Mouse (Mus musculus) midbrain, embryonic 14.5 days (tissue): ENCODE results near the gene Dydc1. TPM values are rescaled to one million over a fixed set of nuclear protein-coding genes. Genes with fewer than 3 reads are reported as not detected.

ENCODE experiments used
- ATAC-seq: fragments of 200-750 bp; cut with Nextera tagmentation; 2 replicates; pipeline ENCODE4 v1.8.0; 2017; ENCODE audit warnings: moderate number of reproducible peaks, moderate library complexity; ENCODE audit not compliant: low FRiP score, low TSS enrichment
- DNase-seq: peaks from one replicate; pipeline ENCODE4 v3.0.0-alpha.2; 2015
- H3K27ac ChIP-seq: fragments of 300-500 bp; sonication (generic); replicated peaks from 2 replicates; pipeline ENCODE4 v1.5.1; 2014; ENCODE audit warnings: mild to moderate bottlenecking, low read depth, low read length, moderate library complexity
- H3K27me3 ChIP-seq: fragments of 300-500 bp; sonication (generic); 2 replicates; pipeline ENCODE4 v1.6.1; 2014; ENCODE audit warnings: low read length, control low read depth, mixed read lengths; ENCODE audit not compliant: control insufficient read depth, insufficient read depth
- H3K36me3 ChIP-seq: fragments of 300-500 bp; sonication (generic); 2 replicates; pipeline ENCODE4 v1.6.1; 2014; ENCODE audit warnings: low read length, control low read depth; ENCODE audit not compliant: control insufficient read depth, insufficient read depth
- H3K4me1 ChIP-seq: fragments of 300-500 bp; sonication (generic); 2 replicates; pipeline ENCODE4 v1.6.1; 2014; ENCODE audit warnings: mild to moderate bottlenecking, antibody characterized with exemption, low read length, control low read depth; ENCODE audit not compliant: control insufficient read depth, insufficient read depth
- H3K4me2 ChIP-seq: fragments of 300-500 bp; sonication (generic); 2 replicates; pipeline ENCODE4 v1.6.1; 2014; ENCODE audit warnings: mild to moderate bottlenecking, low read length, moderate library complexity
- H3K4me3 ChIP-seq: fragments of 300-500 bp; sonication (generic); replicated peaks from 2 replicates; pipeline ENCODE4 v1.5.1; 2014; ENCODE audit warnings: low read depth, low read length
- H3K9ac ChIP-seq: fragments of 300-500 bp; sonication (generic); replicated peaks from 2 replicates; pipeline ENCODE4 v1.6.1; 2014; ENCODE audit warnings: mild to moderate bottlenecking, low read length, moderate library complexity
- H3K9me3 ChIP-seq: fragments of 300-500 bp; sonication (generic); 2 replicates; pipeline ENCODE4 v1.6.1; 2016; ENCODE audit warnings: low read length, control low read depth, mixed read lengths; ENCODE audit not compliant: control insufficient read depth
- WGBS: fragments of 180-500 bp; shearing (Covaris S2); extraction: QIAGEN DNeasy Blood & Tissue Kit; methylation state at CpG from one replicate; pipeline ENCODE4 v1.1.7; 2014; 5-methylcytosine and 5-hydroxymethylcytosine counted together
- polyA plus RNA-seq: library from polyadenylated mRNA; unstranded; fragments of >200 nt; fragmentation: Nextera tagmentation; extraction: Ambion mirVana; gene quantifications from 2 replicates; pipeline ENCODE4 v1.2.1, GENCODE M21; 2014

Gene Dydc1
- polyA plus RNA-seq, 1 experiment from 2014 or later, result not detected

DNA sequence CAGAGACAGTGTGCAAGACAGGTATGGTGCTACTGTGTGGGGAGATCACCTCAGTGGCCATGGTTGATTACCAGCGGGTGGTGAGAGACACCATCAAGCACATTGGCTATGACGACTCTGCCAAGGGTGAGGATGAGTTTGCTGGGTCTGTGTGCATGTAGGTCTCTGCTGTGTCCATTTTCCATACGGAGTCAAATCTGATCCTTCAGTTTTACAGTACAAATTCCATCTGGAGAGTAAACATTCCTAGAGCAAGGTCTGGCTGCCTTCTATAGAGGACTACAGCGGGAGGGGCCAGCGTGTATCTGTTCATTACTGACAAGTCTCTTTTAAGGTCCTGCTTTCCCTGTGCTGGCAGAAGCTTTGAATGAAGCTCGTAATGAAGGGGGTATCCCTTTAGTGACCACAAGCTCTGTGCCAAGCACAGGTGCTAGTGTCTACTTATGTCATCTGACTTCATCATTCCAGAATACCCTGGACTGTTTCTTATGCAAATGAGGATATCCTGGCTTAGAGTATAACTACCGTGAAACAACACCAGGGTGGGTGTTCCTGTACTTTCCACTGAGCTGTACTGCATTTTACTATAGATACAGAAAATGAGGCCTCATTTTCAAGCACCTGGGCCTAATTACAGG lies 38.4 kb downstream of the Dydc1 start:
- Histone ChIP-seq H3K4me3 (no peak overlapping the region), H3K9me3 (no peaks in the 10 kb centered on the region), H3K36me3 (no peaks in the 10 kb centered on the region), H3K27me3 (no peaks in the 10 kb centered on the region), H3K9ac (no peak overlapping the region), H3K4me2 (no peak overlapping the region), H3K4me1 (no peaks in the 10 kb centered on the region), H3K27ac (no peak overlapping the region)
- DNase-seq (no peak), ATAC-seq (no peak)
- WGBS, result 87% methylated on average over 7 of the region's 7 CpGs

DNA sequence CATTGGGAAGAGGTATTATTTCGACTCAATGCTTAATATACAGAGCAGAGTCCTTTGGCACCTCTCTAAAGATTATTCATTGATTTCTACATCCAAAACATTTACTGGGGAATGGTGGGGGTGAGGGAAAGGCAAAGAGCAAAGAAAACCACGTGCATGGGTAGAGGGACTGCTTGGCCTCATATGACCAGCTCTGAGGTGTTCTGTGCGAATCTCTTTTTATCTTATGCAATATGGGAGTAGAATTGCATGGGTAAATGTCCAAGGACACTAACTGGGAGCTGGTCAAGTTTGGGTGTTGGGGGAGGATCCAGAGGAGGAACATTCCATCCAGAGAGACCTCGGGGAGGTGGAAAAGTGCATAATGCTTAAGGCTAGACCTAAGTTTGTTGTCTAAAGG lies 40.2 kb downstream of the Dydc1 start:
- H3K9ac ChIP-seq, result no peak overlapping the region
- H3K36me3 ChIP-seq, result no peaks in the 10 kb centered on the region
- WGBS, result 83% methylated on average over 4 of the region's 4 CpGs
- no peaks in the 10 kb centered on the region for H3K9me3 ChIP-seq
- no peak for ATAC-seq
- no peak overlapping the region for H3K27ac ChIP-seq
- no peak overlapping the region for H3K4me2 ChIP-seq
- no peak overlapping the region for H3K4me3 ChIP-seq
- no peak for DNase-seq
- H3K27me3 ChIP-seq, result no peaks in the 10 kb centered on the region
- no peaks in the 10 kb centered on the region for H3K4me1 ChIP-seq

GRCm38 (mm10) chr14:41116271-41116670 lies 43.6 kb downstream of the Dydc1 start:
- no peak overlapping the region for H3K27ac ChIP-seq
- H3K4me3 ChIP-seq, result no peak overlapping the region
- no peak for ATAC-seq
- H3K9me3 ChIP-seq, result no peaks in the 10 kb centered on the region
- H3K27me3 ChIP-seq, result no peaks in the 10 kb centered on the region
- H3K4me1 ChIP-seq, result no peaks in the 10 kb centered on the region
- DNase-seq, result no peak
- no peak overlapping the region for H3K4me2 ChIP-seq
- 90% methylated on average over 3 of the region's 3 CpGs for WGBS
- H3K9ac ChIP-seq, result no peak overlapping the region
- H3K36me3 ChIP-seq, result no peaks in the 10 kb centered on the region

GRCm38 (mm10) chr14:41124683-41125082 lies 52.0 kb downstream of the Dydc1 start:
- 90% methylated on average over 5 of the region's 5 CpGs for WGBS
- H3K4me2 ChIP-seq, result no peak overlapping the region
- H3K4me3 ChIP-seq, result no peak overlapping the region
- H3K36me3 ChIP-seq, result no peaks in the 10 kb centered on the region
- DNase-seq (no peak), ATAC-seq (no peak)
- H3K27ac ChIP-seq, result no peak overlapping the region
- no peak overlapping the region for H3K9ac ChIP-seq
- no peaks in the 10 kb centered on the region for H3K27me3 ChIP-seq
- H3K4me1 ChIP-seq, result no peaks in the 10 kb centered on the region
- H3K9me3 ChIP-seq, result no peaks in the 10 kb centered on the region

- ATAC-seq (peak; percentile 44; the same call in 1 of the 2 replicates), DNase-seq (peak; percentile 71)
- Histone ChIP-seq H3K9ac (no peak overlapping the region), H3K27me3 (no peaks in the 10 kb centered on the region), H3K4me2 (no peak overlapping the region), H3K9me3 (no peaks in the 10 kb centered on the region), H3K4me1 (no peaks in the 10 kb centered on the region), H3K27ac (no peak overlapping the region), H3K4me3 (no peak overlapping the region), H3K36me3 (no peaks in the 10 kb centered on the region)
- 19% methylated on average over 4 of the region's 4 CpGs for WGBS
Observed at GRCm38 (mm10) chr14:41127997-41128396, 55.3 kb downstream of the Dydc1 start.

DNA sequence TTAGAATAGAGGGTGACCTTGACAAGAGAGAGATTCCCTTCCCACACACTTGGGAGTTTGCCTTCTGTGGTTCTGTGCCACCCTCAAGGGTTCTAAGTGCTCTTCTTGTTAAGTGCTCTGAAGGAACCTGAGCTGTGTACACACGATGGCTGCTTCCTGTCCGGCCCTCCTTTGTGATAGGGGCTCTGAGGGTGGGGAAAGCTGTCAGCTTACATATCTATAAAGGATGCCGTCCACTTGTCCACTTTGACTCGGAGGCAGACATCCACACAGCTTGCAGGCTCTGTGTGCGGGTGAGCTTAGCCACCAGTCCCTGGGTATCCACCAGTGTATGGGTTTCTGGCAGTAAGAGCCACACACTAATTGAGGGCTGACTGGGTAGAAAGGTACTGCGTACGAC lies 58.8 kb downstream of the Dydc1 start, which contains the start of gene Sftpa1:
Sftpa1 (plus strand) TSS at position 243 of the 400 bp plus-strand sequence.
- Histone ChIP-seq H3K27ac (no peak within 1 kb of the TSS), H3K4me2 (no peak within 1 kb of the TSS), H3K4me3 (no peak within 1 kb of the TSS), H3K36me3 (no peaks in the 10 kb centered on the region), H3K9me3 (no peaks in the 10 kb centered on the region), H3K27me3 (no peaks in the 10 kb centered on the region), H3K4me1 (no peaks in the 10 kb centered on the region), H3K9ac (no peak within 1 kb of the TSS)
- WGBS, result 79% methylated on average over 7 of the region's 7 CpGs
- DNase-seq (no peak), ATAC-seq (no peak)

GRCm38 (mm10) chr14:41137006-41137405 lies 64.3 kb downstream of the Dydc1 start:
- H3K27me3 ChIP-seq, result no peaks in the 10 kb centered on the region
- no peak overlapping the region for H3K4me2 ChIP-seq
- no peaks in the 10 kb centered on the region for H3K36me3 ChIP-seq
- no peak overlapping the region for H3K27ac ChIP-seq
- no peaks in the 10 kb centered on the region for H3K4me1 ChIP-seq
- DNase-seq (no peak), ATAC-seq (no peak)
- H3K9me3 ChIP-seq, result no peaks in the 10 kb centered on the region
- no peak overlapping the region for H3K4me3 ChIP-seq
- no peak overlapping the region for H3K9ac ChIP-seq

- no peak overlapping the region for H3K4me3 ChIP-seq
- DNase-seq (no peak), ATAC-seq (no peak)
- H3K4me1 ChIP-seq, result no peaks in the 10 kb centered on the region
- no peak overlapping the region for H3K4me2 ChIP-seq
- H3K9ac ChIP-seq, result no peak overlapping the region
- no peaks in the 10 kb centered on the region for H3K36me3 ChIP-seq
- no peak overlapping the region for H3K27ac ChIP-seq
- H3K9me3 ChIP-seq, result no peaks in the 10 kb centered on the region
- WGBS, result 91% methylated on average over 1 of the region's 1 CpGs
- H3K27me3 ChIP-seq, result no peaks in the 10 kb centered on the region
Observed at GRCm38 (mm10) chr14:41140686-41141085, 68.0 kb downstream of the Dydc1 start.
